Mouse (Mus musculus) CD8-positive naive resting alpha-beta T cell, adult 2 months (primary cell): ENCODE data around the gene Atxn7l3.

Experiments used
- DNase-seq, 2 experiments: peaks; one replicate each; pipeline ENCODE4 v3.0.0; 2022; ENCODE audit warnings: low read depth in 2 of 2, low spot score in 2 of 2

The Atxn7l3 gene

DNA sequence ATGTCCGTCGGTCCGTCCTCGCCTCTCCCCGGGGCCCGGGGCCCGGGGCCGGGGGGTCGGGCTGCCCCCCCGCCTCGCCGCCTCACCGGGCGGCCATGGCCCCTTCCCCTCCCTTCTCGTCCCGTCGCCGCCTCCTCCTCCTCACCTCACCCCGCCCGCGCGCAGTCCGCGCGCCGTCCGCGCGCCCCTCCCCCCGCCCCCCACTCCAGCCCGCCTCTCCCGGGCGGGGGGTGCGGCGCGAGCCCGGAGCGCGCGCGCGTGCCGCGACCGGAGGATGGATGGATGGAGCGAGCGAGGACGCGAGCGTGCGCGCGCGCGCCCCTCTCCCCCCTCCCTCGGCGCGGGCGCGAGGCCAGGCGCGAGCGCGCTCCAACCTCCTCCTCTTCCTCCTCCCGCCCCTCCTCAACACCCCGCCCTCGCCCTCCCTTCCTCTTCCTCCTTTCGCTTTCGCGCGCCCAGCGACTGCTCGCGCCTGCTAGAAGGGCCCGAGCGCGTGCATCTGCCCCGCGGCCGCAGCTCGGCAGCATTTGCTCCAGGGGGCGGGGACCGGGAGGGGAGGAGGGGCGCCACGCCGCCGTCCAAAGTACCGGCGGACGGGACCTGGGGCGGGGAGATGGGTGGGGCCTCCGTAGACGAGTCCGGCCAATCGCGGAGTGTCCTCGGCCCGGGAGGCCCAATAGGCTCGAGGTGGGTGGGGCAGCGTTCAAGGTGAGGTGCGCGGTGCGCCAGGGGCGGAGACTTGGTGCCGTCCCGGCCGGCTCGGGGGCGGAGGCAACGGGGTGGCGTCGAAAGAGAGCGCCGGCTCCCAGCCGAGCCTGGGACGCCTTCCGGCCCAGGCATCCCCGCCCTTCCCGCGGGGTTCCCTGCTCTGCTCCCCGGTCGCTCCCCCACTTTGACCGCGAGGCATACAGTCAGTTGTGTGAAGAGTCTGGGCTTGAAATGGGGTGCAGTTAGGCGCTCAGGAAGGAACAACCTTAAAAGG lies at the start of gene Atxn7l3:
TSS of gene Atxn7l3 (minus strand) at position 141 of the 982 bp plus-strand sequence.
- DNase-seq: peak; percentile 95 to 96

DNA sequence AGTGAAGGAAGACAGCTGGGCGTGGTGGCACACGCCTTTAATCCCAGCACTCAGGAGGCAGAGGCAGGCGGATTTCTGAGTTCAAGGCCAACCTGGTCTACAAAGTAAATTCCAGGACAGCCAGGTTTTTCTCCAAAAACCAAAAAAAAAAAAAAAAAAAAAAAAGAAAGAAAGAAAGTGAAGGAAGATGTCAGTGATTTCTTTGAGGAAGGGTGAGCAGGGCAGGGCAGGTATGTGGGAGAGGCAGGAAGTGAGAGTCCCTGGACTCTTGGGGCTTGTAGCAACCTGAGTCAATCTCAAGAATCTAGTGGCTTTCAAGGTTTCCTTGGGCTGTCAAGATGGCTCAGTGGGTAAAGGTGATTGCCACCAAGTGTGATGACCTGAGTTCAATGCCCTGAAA lies 48.0 kb upstream of the Atxn7l3 start:
- no peak for DNase-seq

DNA sequence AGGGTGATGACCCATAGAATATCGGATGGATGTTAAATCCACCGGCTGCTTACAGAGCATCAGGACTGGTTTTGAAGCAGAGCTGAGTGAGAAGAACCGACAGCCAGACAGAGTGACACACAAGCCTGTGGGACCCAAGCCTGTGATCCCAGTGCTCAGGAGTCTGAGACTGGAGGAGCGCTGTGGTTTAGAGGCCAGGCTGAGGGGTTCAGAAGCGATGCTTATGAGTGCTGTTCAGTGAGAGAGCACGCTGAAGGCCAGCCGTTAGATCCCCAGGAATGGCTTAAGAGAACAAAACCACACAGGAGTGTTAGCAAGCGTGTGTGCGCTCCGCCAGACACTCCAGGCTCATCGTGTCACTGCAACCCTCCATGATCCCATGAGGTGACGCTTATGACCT lies 46.3 kb upstream of the Atxn7l3 start:
- no peak for DNase-seq

DNA sequence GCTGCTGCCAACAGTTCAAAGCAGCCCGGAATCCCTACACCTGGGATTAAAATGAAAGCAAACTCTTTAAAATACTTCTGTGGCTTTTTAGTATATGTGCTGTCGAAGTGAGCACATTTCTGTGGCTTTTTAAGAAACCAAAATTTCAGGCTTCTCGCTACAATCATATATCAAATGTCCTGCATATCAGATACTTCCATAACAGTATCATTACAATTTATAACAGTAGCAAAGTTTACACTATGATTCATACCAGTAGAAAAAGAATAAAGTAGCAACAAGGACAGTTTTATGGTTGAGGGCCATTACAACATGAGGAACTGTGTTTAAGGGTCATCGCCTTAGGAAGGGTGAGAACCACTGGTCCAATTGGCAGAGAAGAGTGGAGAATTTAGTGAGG lies 44.7 kb upstream of the Atxn7l3 start:
- no peak for DNase-seq

DNA sequence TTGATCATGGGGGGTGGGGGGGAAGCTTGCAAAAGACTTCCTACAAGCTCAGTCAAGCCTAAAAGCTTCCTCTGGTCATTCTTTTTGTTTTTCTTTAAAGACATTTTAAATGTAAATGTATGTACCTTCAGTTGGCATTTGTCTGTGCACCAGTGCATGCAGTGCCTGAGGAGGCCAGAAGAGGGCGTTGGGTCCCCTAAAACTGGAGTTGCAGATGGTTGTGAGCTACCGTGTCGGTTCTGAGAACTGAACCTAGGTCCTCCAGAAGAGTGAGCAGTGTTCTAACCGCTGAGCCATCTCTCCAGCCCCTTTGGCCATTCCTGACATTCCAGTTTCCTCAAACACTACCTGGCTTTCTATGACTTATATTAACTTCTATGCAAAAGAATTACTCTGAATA lies 43.2 kb upstream of the Atxn7l3 start:
- DNase-seq: peak in 1 of 2 experiments; percentile 41

DNA sequence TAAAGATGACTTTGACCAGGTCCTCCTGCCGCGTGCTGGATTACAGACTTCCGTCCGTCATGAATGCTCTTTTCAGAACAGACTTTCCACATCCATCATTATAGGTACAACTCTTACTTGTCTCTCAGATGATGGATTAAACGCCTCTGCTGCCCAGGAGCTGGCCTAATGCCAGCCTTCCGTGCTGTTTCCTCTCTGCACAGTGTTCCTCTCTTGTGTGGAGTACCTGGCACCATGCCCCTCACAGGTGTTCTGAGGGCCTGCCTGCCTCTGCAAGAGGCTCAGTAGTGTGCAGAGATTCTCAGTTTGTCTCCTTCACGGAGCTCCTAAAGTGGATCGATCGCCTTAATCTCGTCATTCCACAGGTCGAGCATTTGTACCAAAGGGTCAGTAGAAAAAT lies 42.8 kb upstream of the Atxn7l3 start:
- no peak for DNase-seq

DNA sequence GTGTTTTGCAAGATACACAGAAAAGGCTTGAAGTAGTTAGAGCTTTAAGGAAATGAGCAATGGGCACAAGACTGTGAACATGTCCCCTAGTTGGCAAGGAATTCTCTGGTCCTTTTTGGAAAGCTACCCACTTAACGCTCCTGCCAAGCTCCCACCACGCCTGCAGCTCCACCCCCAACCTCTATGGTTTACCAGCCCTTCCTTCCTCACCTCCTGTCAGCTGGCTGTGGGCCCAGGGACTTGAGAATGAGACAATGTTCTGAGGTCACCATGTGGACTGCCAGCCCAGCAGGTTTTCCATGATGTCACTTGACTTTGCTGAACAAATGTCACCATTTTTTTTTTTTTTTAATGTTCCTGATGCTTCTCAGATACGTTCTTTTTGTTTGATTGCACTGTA lies 42.1 kb upstream of the Atxn7l3 start:
- DNase-seq: no peak

DNA sequence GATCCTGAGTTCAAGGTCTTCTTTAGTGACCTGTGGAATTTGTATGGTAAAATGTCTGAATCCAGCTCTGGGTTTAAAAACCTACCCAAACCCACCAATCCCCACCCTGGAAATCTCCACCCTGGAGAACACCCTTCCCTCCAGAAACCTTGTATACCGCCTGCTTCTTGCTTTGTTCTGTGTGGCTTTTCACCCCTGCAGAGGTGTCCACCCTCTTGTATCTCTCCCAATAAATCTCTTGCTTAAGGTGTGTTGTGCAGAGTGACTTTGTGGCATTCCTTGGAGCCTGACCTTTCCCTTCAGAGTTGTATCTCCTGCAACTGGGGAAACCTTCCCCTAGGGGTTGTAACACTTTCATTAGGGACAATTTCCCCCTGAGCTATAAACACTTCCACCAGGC lies 41.5 kb upstream of the Atxn7l3 start:
- DNase-seq: no peak

DNA sequence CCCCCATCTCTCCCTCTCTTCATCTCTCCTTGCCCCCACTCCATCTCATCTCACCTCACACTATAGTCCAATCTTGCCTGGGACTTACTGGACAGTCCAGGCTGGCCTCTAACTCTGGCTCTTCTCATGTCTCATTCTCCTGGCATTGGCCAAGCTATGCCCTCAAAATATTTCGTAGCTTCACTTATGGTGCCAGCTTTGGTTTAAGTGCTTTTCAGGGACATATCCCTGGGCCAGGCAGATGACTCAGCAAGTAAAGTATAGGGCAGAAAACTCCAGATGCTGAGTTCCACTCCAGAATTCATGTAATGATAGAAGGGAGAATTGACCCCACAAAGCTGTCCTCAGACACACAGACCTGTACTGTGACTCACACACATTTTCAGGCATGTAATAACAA lies 39.8 kb upstream of the Atxn7l3 start:
- DNase-seq: no peak

DNA sequence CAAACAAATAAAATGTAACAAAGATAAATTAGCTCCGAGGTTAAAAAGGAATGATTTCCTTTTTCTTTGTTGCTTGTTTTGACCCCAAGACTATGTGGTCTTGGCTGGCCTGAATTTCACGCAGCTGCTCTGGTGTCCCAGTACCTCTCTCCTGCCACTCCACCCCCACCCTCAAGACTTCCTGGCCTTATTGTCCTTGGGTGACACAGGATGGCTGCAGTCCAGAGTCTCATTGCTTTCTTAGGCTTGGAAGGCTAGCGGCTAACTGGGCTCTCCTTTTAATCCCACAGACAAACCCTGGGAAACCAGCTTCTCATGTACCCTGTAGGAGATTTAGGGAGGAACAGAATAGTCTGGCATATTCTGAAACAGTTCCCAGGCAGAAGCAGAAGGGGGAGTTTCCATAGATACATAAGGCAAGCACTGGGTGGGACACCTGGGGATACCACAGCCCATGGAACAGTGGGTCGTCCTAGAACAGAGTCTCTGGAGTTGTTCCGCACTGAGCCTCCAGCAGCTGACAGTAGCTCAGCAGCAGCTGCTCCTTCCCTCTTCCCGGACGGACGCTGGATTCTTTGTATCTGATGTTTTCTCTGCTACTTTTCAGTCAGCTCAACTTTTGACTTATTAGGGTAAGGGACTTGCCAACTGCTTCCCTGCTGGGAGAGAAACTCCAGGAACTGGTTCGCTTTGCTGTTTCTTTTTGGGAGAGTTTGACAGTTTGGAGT lies 38.7 kb upstream of the Atxn7l3 start:
- no peak for DNase-seq

DNA sequence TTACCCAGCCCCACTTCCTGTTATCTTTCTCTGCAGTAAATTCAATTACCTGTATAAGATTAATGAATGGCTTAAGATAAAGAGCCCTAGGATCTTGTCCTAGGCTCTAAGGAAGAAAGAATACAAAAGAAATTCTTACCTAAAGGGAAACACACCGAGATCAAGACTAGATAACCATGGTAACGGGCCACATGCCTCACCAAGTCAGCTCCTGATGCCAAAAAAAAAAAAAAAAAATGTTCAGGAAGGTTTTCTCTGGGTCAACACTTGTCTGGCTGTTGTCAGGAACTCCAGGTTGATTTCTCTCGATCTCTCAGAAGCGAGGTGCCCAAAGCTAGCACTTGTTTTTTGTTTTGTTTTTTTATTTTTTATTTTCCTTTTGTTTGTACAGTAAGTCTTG lies 37.6 kb upstream of the Atxn7l3 start:
- no peak for DNase-seq

DNA sequence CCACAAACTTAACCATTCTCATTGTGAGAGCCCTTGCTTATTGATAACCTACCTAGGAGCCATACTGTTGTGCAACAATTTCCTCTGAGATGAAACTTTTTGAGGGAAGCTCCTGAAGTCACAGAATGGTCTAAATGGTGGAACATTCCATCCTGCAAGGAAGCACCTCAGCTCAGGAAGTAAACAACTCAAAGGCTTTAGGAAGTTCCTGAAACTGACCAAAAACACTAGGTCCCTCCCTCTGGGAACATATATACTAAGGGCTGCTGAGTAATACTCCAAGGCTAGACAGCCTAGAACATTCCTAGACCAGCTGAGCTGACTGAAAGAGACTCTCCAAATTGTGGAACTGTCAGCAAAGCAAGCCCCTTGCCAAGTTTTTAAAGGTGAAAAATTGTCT lies 36.6 kb upstream of the Atxn7l3 start:
- DNase-seq: no peak

DNA sequence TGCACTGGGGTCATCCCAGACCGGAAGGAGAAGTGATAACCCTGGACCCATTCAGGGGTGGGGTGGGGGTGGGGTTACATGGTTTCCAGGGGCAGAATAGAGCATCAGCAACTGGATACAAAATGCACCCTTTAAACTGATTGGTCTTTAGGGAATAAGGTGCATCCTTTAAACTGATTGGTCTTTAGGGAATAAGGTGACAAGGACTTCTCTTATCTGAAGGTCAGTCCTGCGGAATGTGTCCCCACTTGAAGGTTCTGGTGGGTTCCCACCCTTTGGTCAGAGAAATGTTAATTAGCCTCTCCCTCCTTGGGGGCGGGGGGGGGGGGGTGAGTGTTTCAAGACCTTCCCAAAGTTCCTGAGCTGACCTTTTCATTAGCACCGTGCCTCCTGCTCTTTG lies 35.4 kb upstream of the Atxn7l3 start:
- no peak for DNase-seq

DNA sequence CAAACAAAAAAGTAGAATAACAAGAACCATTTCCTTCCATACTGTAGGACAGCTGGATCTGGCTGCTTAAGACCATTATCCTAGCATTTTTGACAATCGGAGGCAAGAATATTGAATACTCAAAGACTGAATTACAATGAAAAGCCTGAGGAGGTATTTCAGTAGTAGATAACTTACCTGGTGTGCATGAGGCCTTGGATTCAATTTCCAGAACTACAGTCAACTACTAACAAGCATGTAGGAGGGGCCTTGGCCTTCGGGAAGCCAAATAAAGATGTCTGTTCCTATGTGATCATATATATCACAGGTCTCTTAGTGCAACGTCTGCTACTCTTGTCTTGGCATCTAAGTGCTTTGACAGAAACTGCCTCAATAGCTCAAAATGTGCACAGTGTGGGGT lies 33.6 kb upstream of the Atxn7l3 start:
- DNase-seq: no peak

DNA sequence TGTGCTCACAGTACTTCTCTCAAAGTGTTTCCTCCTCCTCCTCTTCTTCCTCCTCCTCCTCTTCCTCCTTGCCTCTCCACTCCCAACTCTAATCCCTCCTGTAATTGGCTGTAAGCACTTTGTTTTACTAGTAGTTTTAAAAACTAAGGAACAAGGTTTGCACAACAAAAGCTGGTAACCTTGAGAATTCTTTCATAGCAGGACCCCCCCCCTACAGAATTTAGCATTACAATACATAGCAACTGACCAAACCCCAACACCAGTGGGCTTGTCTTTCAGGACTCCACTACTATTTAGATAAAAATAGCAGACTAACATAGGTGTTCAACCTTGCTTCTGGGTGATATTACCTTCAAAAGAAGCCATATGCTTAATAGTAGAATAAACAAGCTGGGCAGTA lies 33.1 kb upstream of the Atxn7l3 start:
- DNase-seq: no peak

DNA sequence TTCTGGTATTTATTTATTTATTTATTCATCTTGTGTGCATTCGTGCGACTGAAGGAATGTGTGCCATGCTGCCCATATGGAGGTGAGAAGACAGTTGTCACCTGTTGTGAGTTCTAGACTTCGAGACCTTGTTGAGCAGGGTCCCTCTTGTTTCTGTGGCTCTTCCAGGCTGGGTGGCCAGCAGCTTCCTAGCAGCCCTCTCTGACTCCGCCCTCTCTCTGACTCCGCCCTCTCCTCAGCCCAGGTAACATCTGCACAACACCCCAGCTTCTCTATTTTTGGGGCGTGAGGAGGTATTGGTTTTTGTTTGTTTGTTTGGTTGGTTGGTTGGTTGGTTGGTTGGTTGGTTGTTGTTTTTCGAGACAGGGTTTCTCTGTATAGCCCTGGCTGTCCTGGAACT lies 31.4 kb upstream of the Atxn7l3 start:
- no peak for DNase-seq

DNA sequence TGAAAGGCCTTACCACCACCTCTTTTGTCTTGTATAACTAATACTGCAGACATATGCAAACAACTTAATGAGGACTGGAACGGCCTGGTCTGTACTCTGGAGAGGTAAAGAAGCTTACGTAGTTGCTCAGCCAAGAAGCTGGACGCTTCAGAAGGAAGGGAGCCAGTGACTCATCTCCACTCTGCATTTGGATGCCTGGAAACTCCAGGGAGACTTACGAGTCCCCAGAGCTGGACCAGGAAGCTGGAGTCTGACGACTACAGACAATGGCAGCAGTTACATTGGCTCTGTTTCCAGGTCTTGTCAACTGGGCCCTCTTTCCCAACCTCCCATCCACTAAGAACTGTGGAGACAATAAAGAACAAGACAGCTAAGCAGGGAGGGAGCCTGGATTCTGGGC lies 30.8 kb upstream of the Atxn7l3 start:
- DNase-seq: no peak

DNA sequence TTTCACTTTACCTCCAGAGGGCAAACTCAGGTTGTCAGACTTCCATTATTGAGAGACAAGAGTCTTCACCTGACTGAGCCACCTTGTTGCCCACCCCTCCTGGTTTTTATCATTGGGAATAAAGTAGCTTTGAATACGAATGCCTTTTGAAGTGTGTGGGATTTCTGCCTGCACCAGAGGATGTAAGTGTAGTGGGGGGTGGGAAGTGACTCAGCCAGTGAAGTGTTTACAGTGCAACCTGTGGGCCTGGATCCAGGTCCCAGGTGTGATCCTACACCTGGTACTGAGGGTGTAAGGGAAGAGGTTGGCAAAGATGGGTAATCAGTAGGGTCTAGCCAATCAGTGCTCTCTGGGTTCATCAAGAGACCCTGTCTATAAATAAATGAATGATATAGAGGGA lies 27.1 kb upstream of the Atxn7l3 start:
- no peak for DNase-seq

DNA sequence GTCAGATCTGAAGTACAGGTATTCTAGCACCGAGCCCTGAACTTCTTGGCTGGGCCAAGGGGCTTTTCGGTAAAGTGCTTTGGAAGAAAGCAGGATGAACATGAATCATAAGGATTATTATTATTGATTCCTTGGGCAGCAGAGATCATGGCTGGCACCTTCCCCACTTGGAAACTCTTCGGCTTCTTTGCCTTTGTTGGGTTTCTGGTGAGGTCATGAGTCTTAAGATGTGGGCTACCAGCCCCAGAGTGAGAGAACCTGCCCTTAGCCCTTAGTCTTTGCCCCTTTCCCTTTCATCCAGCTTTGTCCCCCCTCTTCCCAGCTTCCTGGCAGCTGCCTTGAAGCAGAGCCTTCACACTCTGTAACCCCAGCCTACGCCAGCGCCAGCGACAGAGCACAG lies 25.5 kb upstream of the Atxn7l3 start:
- DNase-seq: no peak

DNA sequence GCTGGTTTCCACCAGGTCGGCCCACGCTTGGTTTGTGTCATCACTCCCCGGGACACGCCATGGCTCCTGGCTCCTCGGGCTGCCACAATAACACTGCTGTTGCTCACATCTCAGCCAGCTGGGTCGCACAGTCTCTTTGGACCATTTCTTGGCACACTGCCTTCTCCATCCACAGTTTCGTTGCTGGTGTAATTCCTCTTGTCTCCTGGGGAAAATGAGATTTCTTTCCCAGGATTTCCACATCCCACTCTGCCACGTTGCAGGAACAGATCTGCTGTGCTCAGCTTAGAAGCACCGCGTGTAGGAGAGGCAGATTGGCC lies 24.2 kb upstream of the Atxn7l3 start:
- DNase-seq: no peak

DNA sequence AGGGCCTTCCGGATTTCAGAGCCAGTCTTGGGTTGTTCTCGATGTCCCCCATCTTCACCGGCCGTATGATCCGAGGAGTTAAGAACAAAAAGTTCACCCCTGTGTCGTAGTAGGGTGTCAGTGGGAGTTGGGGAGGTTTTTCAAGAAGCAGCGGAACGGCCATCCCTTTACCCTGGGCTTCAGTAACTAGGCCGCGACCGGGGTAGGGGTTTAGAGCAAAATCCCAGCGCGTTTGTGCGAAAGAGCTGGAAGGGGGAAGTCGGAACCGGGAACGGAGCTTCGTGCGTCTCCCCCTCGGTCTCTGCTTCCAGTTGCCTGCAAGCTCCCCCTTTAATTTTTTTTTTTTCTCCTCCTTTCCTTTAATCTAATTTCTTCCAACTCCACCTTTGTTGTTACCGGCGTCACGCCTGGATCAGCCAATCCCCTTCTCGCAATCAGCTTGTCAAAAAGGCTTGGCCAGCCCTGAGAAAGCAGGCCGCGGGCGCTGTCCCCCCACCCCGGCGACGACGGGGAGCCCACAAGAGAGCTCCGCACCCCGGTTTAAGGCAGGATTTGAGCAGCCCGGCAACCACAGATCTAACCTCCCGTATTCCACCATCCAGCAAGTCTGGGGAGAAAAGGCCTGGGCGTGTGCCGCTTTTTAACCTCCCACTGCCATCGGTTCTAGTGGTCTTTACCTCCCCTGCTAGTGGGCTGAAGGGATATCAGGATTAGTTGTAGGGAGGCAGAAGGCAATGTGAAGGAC lies 23.7 kb upstream of the Atxn7l3 start:
- DNase-seq: peak; percentile 16 to 52

DNA sequence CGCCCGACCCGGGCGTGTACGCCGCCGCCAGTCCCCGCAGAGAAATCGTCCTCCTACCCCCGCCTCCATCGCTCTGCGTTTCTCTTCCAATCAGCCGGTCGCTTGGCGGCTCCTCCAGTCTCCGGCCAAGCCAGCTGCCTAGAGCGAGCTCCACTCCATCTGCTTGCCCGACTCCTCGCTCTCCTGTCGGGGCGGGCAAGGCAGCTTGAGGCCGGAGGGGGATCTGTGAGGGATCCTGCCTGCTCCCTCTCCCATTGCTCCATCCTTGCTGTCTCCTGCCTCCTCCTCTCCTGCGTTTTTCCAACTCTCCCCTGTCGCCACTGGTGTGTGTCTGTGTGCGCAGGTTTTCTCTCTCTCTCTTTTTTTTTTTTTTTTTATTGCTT lies 23.0 kb upstream of the Atxn7l3 start, which contains the start of gene Ubtf:
TSS of gene Ubtf (minus strand) at position 333 of the 383 bp plus-strand sequence.
- peak; percentile 63 to 65 for DNase-seq
